Mouse (Mus musculus) E14TG2a.4 (cell line): Measurements from ENCODE around the gene Fxyd5.
A peak's percentile ranks its signal among the peaks of the same experiment; 100 is the strongest.

Experiments used
- H3K27me3 ChIP-seq: 2 replicates; pipeline ENCODE4 v1.6.1; 2014; ENCODE audit warnings: low read length, control low read depth; ENCODE audit not compliant: insufficient read depth
- H3K36me3 ChIP-seq: 2 replicates; pipeline ENCODE4 v1.6.1; 2014; ENCODE audit warnings: low read length, control low read depth; ENCODE audit not compliant: insufficient read depth
- H3K4me1 ChIP-seq: replicated peaks from 2 replicates; pipeline ENCODE4 v1.6.1; 2014; ENCODE audit warnings: low read depth, low read length, control low read depth
- H3K4me3 ChIP-seq: replicated peaks from 2 replicates; pipeline ENCODE4 v1.5.1; 2014; ENCODE audit warnings: mild to moderate bottlenecking, low read length
- H3K9me3 ChIP-seq: 2 replicates; pipeline ENCODE4 v1.6.1; 2014; ENCODE audit warnings: low read length, control low read depth
- CTCF ChIP-seq: conservative IDR thresholded peaks from 2 replicates; pipeline ENCODE4 v1.5.1; 2014; ENCODE audit warnings: low read length
- NANOG ChIP-seq: IDR thresholded peaks from 2 replicates; pipeline ENCODE4 v1.6.1; 2014; ENCODE audit warnings: borderline replicate concordance, low read length, mixed read lengths
- POU5F1 ChIP-seq: IDR thresholded peaks from 2 replicates; pipeline ENCODE4 v1.6.1; 2014; ENCODE audit warnings: low read length, borderline replicate concordance

Gene Fxyd5

GRCm38 (mm10) chr7:31052636-31053434 is 10.6 kb upstream of the Fxyd5 start:
- peaks cover 84% of the 10 kb centered on the region for H3K27me3 ChIP-seq
- H3K9me3 ChIP-seq, result no peaks in the 10 kb centered on the region
- TF ChIP-seq NANOG, result no peak
- TF ChIP-seq POU5F1, result no peak
- TF ChIP-seq CTCF, result no peak
- peaks cover 62% of the 10 kb centered on the region for H3K4me1 ChIP-seq
- no peaks in the 10 kb centered on the region for H3K36me3 ChIP-seq
- peak overlapping the region; percentile 69 for H3K4me3 ChIP-seq

GRCm38 (mm10) chr7:31052251-31052635 is 10.0 kb upstream of the Fxyd5 start:
- Histone ChIP-seq H3K9me3 (no peaks in the 10 kb centered on the region), H3K4me1 (peaks cover 62% of the 10 kb centered on the region), H3K27me3 (peaks cover 84% of the 10 kb centered on the region), H3K4me3 (peak overlapping the region; percentile 69), H3K36me3 (no peaks in the 10 kb centered on the region)
- TF ChIP-seq NANOG, result no peak
- no peak for TF ChIP-seq CTCF
- no peak for TF ChIP-seq POU5F1

GRCm38 (mm10) chr7:31051321-31052021 is 9.2 kb upstream of the Fxyd5 start, which contains the start of gene Fxyd7:
TSS of gene Fxyd7 (minus strand) at chr7:31051467.
- peaks cover 62% of the 10 kb centered on the region for H3K4me1 ChIP-seq
- TF ChIP-seq POU5F1 (no peak), NANOG (no peak), CTCF (no peak; the same call in 1 of the 2 replicates)
- H3K4me3 ChIP-seq, result peak within 1 kb of the TSS; percentile 69
- H3K27me3 ChIP-seq, result peaks cover 89% of the 10 kb centered on the region
- H3K9me3 ChIP-seq, result no peaks in the 10 kb centered on the region
- H3K36me3 ChIP-seq, result no peaks in the 10 kb centered on the region

- TF ChIP-seq NANOG (no peak), POU5F1 (no peak), CTCF (no peak)
- Histone ChIP-seq H3K27me3 (peaks cover 94% of the 10 kb centered on the region), H3K9me3 (no peaks in the 10 kb centered on the region), H3K4me3 (peak overlapping the region; percentile 57), H3K36me3 (no peaks in the 10 kb centered on the region), H3K4me1 (peaks cover 62% of the 10 kb centered on the region)
These were observed 8.6 kb upstream of the Fxyd5 start for GRCm38 (mm10) chr7:31050921-31051320.

GRCm38 (mm10) chr7:31050487-31050886 is 8.2 kb upstream of the Fxyd5 start:
- peaks cover 95% of the 10 kb centered on the region for H3K27me3 ChIP-seq
- peaks cover 61% of the 10 kb centered on the region for H3K4me1 ChIP-seq
- H3K4me3 ChIP-seq, result peak overlapping the region; percentile 57; the same call in 1 of the 2 replicates
- H3K9me3 ChIP-seq, result no peaks in the 10 kb centered on the region
- TF ChIP-seq POU5F1 (no peak), CTCF (no peak), NANOG (no peak)
- H3K36me3 ChIP-seq, result no peaks in the 10 kb centered on the region

DNA sequence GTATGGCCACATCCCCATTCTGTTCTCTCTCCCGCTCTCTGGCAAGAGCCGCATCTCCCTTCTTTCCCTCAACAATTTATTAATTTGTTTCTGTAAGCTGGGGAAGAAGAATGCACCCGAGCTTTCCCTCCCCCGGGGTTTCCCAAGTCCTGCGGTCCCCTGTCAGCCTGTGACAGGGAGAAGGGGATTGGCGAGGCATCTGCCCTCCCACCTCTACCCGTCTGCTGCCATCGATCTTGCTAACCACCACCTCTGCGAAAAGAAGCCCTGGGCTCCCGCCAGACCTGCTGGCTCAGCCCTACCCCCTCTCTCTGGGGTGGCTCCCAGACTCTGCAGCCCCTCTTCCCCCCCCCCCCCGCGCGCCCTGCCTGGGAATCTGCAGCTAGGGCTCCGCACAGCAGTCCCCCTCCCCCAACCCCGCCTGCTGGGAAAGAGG is 7.6 kb upstream of the Fxyd5 start:
- Histone ChIP-seq H3K27me3 (peaks cover 95% of the 10 kb centered on the region), H3K36me3 (no peaks in the 10 kb centered on the region), H3K4me1 (peaks cover 55% of the 10 kb centered on the region), H3K9me3 (no peaks in the 10 kb centered on the region), H3K4me3 (peak overlapping the region; percentile 41; the same call in 1 of the 2 replicates)
- TF ChIP-seq NANOG (no peak), POU5F1 (no peak), CTCF (no peak)

GRCm38 (mm10) chr7:31049135-31049845 is 7.0 kb upstream of the Fxyd5 start:
- TF ChIP-seq POU5F1, result no peak
- no peak for TF ChIP-seq NANOG
- TF ChIP-seq CTCF, result no peak
- Histone ChIP-seq H3K27me3 (peaks cover 95% of the 10 kb centered on the region), H3K4me3 (peak overlapping the region; percentile 41; the same call in 1 of the 2 replicates), H3K9me3 (no peaks in the 10 kb centered on the region), H3K36me3 (no peaks in the 10 kb centered on the region), H3K4me1 (peaks cover 49% of the 10 kb centered on the region)

GRCm38 (mm10) chr7:31041662-31042315 is 492 bp downstream of the Fxyd5 start:
- TF ChIP-seq POU5F1 (no peak), CTCF (no peak), NANOG (no peak)
- no peaks in the 10 kb centered on the region for H3K9me3 ChIP-seq
- H3K4me1 ChIP-seq, result peaks cover 35% of the 10 kb centered on the region

More at GRCm38 (mm10) chr7:31041662-31042315, 492 bp downstream of the Fxyd5 start:
- no peaks in the 10 kb centered on the region for H3K36me3 ChIP-seq
- H3K4me3 ChIP-seq, result peak overlapping the region; percentile 68
- H3K27me3 ChIP-seq, result peaks cover 72% of the 10 kb centered on the region
